Mouse (Mus musculus): ENCODE measurements at regions not wholly inside any gene's neighbourhood (a gene's known extent, or its start where the extent isn't known, plus 50 kb on each side); places are given as distances from the start of the nearest gene placed in this dataset.

GRCm38 (mm10) chr1:42755958-42756357 is 60.4 kb downstream of the Pou3f3 start:
- intact Hi-C loops (cut with DNase I) = no loop called here
- no peak for DNase-seq (ENCODE audit: extremely low spot score in 1 of 2, low spot score in 2 of 2)
- H3K27ac ChIP-seq = no peak overlapping the region
- no peak for TF ChIP-seq CTCF (IDR thresholded peaks at IDR 0.05)
- no peak overlapping the region for H3K4me3 ChIP-seq

GRCm38 (mm10) chr1:42756497-42756896 is 60.9 kb downstream of the Pou3f3 start:
- no peak overlapping the region for H3K27ac ChIP-seq
- TF ChIP-seq CTCF (IDR thresholded peaks at IDR 0.05) = no peak
- DNase-seq (ENCODE audit: extremely low spot score in 1 of 2, low spot score in 2 of 2) = no peak
- intact Hi-C loops (cut with DNase I) = no loop called here
- no peak overlapping the region for H3K4me3 ChIP-seq

- no peak overlapping the region for H3K4me3 ChIP-seq
- TF ChIP-seq CTCF (IDR thresholded peaks at IDR 0.05) = no peak
- H3K27ac ChIP-seq = no peak overlapping the region
- DNase-seq (ENCODE audit: extremely low spot score in 1 of 2, low spot score in 2 of 2) = no peak
- intact Hi-C loops (cut with DNase I) = no loop called here
Observed at GRCm38 (mm10) chr1:42763447-42763846, 67.9 kb downstream of the Pou3f3 start.

- intact Hi-C loops (cut with DNase I) = no loop called here
Observed at GRCm38 (mm10) chr1:42764048-42764447, 68.5 kb downstream of the Pou3f3 start.

GRCm38 (mm10) chr1:42770085-42770484 is 74.5 kb downstream of the Pou3f3 start:
- Histone ChIP-seq H3K4me3 (no peak overlapping the region), H3K27ac (no peak overlapping the region)
- intact Hi-C loops (cut with DNase I) = loop anchor here (10.0 kb wide), 1 partner anchor 515 kb away; no protein-coding TSS in a partner anchor
- no peak for TF ChIP-seq CTCF (IDR thresholded peaks at IDR 0.05)
- no peak for DNase-seq (ENCODE audit: extremely low spot score in 1 of 2, low spot score in 2 of 2)

More at GRCm38 (mm10) chr1:42764048-42764447, 68.5 kb downstream of the Pou3f3 start:
- Histone ChIP-seq H3K27ac (no peak overlapping the region), H3K4me3 (no peak overlapping the region)
- TF ChIP-seq CTCF (IDR thresholded peaks at IDR 0.05) = no peak
- no peak for DNase-seq (ENCODE audit: extremely low spot score in 1 of 2, low spot score in 2 of 2)

- no peak for TF ChIP-seq CTCF (IDR thresholded peaks at IDR 0.05)
- intact Hi-C loops (cut with DNase I) = loop anchor here (10.0 kb wide), 1 partner anchor 517 kb away; no protein-coding TSS in a partner anchor
- no peak overlapping the region for H3K27ac ChIP-seq
- DNase-seq (ENCODE audit: extremely low spot score in 1 of 2, low spot score in 2 of 2) = no peak
- H3K4me3 ChIP-seq = no peak overlapping the region
Observed at GRCm38 (mm10) chr1:42772000-42772399, 76.4 kb downstream of the Pou3f3 start.

GRCm38 (mm10) chr1:42773851-42774464 is 77.1 kb upstream of the Mrps9 start:
- DNase-seq (ENCODE audit: extremely low spot score in 1 of 2, low spot score in 2 of 2) = peak; percentile 12 to 37
- no peak for TF ChIP-seq CTCF (IDR thresholded peaks at IDR 0.05)
- intact Hi-C loops (cut with DNase I) = loop anchor here (1.0 to 10.0 kb wide), 2 partner anchors 47 to 519 kb away; no protein-coding TSS in a partner anchor
- Histone ChIP-seq H3K4me3 (no peak overlapping the region), H3K27ac (no peak overlapping the region; the same call in 1 of the 2 replicates)

- H3K4me3 ChIP-seq = no peak overlapping the region
- no peak overlapping the region for H3K27ac ChIP-seq
- TF ChIP-seq CTCF (IDR thresholded peaks at IDR 0.05) = no peak
- intact Hi-C loops (cut with DNase I) = loop anchor here (1.0 to 10.0 kb wide), 3 partner anchors 48 to 883 kb away; no protein-coding TSS in a partner anchor
- DNase-seq (ENCODE audit: extremely low spot score in 1 of 2, low spot score in 2 of 2) = no peak
Observed at GRCm38 (mm10) chr1:42774971-42775892, 75.8 kb upstream of the Mrps9 start.

- Histone ChIP-seq H3K4me3 (no peak overlapping the region), H3K27ac (no peak overlapping the region)
- DNase-seq (ENCODE audit: extremely low spot score in 1 of 2, low spot score in 2 of 2) = no peak
- intact Hi-C loops (cut with DNase I) = loop anchor here (5.0 to 10.0 kb wide), 2 partner anchors 521 to 884 kb away; no protein-coding TSS in a partner anchor
- no peak for TF ChIP-seq CTCF (IDR thresholded peaks at IDR 0.05)
Observed at GRCm38 (mm10) chr1:42775893-42776287, 75.1 kb upstream of the Mrps9 start.

GRCm38 (mm10) chr1:42777416-42777815 is 73.6 kb upstream of the Mrps9 start:
- DNase-seq (ENCODE audit: extremely low spot score in 1 of 2, low spot score in 2 of 2) = no peak
- no peak overlapping the region for H3K4me3 ChIP-seq
- intact Hi-C loops (cut with DNase I) = loop anchor here (5.0 to 10.0 kb wide), 2 partner anchors 523 to 885 kb away; no protein-coding TSS in a partner anchor
- H3K27ac ChIP-seq = no peak overlapping the region
- no peak for TF ChIP-seq CTCF (IDR thresholded peaks at IDR 0.05)

- intact Hi-C loops (cut with DNase I) = loop anchor here (5.0 to 10.0 kb wide), 5 partner anchors 525 to 1902 kb away; no protein-coding TSS in a partner anchor
- no peak overlapping the region for H3K4me3 ChIP-seq
- peak; percentile 63 for TF ChIP-seq CTCF (IDR thresholded peaks at IDR 0.05)
Observed at GRCm38 (mm10) chr1:42779761-42780160, 71.3 kb upstream of the Mrps9 start.

GRCm38 (mm10) chr1:42780266-42780665 is 70.8 kb upstream of the Mrps9 start:
- intact Hi-C loops (cut with DNase I) = loop anchor here (5.0 to 10.0 kb wide), 3 partner anchors 1505 to 1903 kb away; no protein-coding TSS in a partner anchor
- TF ChIP-seq CTCF (IDR thresholded peaks at IDR 0.05) = no peak
- no peak overlapping the region for H3K27ac ChIP-seq
- DNase-seq (ENCODE audit: extremely low spot score in 1 of 2, low spot score in 2 of 2) = no peak
- H3K4me3 ChIP-seq = no peak overlapping the region

More at GRCm38 (mm10) chr1:42779761-42780160, 71.3 kb upstream of the Mrps9 start:
- peak; percentile 24 to 43 for DNase-seq (ENCODE audit: extremely low spot score in 1 of 2, low spot score in 2 of 2)
- H3K27ac ChIP-seq = no peak overlapping the region
